Mouse (Mus musculus): Measurements from ENCODE around the gene Prdm12. TPM values are rescaled to one million over a fixed set of nuclear protein-coding genes. Genes with fewer than 3 reads are reported as not detected.

Prdm12 gene
- polyA plus RNA-seq, 1 experiment from 2014 or later, result not detected

DNA sequence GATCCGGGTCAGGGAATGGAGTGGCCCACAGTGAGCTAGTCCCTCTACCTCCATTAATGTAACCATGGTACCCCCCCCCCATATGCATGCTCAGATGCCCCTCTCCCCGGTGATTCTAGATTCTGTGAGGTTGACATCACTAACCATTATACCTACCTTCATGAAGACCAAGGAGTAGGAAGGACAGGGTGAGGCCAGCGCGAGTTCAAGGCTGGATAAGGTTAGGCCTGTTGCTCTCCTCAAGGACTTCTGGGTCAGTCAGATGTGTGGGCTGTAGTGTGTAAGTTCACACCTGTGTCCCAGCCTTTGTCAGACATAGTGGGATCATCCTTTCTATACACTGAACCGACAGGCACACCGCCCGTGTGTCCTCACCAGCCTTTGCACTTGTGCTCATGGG, 16.5 kb downstream of the Prdm12 start:
- no peak overlapping the region for H3K27ac ChIP-seq (ENCODE audit: low read length)
- no peaks in the 10 kb centered on the region for H3K4me1 ChIP-seq (ENCODE audit: insufficient read depth, low read depth, low read length)
- H3K9me3 ChIP-seq (ENCODE audit: low read length), result no peaks in the 10 kb centered on the region
- H3K9ac ChIP-seq (replicated peaks; ENCODE audit: low read depth), result no peak overlapping the region
- no peak for DNase-seq (ENCODE audit: low spot score)
- no peaks in the 10 kb centered on the region for H3K36me3 ChIP-seq (ENCODE audit: insufficient read depth, low read length)
- 75% methylated on average over 7 of the region's 7 CpGs for WGBS
- TF ChIP-seq CTCF (IDR thresholded peaks at IDR 0.05), result no peak
- no peak for TF ChIP-seq EP300 (IDR thresholded peaks at IDR 0.05)
- H3K27me3 ChIP-seq (replicated peaks; ENCODE audit: insufficient read depth, low read length), result peaks cover 29% of the 10 kb centered on the region
- ATAC-seq, result no peak
- no peak overlapping the region for H3K4me3 ChIP-seq (ENCODE audit: low read depth, low read length)
- no peak overlapping the region for H3K4me2 ChIP-seq (replicated peaks; ENCODE audit: low read depth, low read length)

DNA sequence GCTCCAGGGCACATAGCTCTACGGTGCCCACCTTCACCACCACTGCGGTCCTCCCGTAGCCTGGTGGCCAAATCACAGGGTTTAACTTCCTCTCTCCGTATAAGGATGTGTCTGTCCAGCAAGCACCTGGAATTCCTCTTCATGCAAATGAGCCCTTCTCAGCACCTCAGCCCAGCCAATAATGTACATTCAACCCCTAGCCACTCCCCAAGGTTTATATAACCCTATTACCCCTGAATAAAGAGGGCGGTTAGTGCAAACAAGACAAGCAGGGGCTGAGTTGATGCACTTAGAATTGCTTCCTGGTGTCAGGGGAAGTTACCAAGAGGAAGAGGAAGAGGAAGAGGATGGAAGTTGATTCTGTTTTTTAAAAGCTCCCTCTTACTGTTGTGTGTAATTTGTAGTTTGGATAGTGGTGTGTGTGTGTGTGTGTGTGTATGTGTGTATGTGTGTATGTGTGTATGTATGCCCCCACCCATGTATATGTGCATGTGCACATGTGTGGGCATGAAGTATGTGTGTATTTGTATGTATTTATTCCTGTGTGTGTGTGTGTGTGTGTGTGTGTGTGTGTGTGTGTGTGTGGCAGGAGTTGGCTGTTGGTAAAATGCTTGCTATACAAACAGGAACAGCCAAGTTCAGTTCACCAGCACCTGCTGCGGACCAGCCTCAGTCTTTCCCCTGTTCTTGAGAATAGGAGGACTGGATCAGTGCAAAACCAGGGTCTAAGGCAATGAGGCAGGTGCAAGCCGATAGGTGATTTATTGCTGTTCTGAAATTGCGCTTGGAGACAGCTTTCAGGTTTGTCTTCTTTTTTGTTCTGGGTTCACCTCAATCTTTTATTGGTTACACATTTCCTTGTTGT, 23.3 kb downstream of the Prdm12 start:
- no peaks in the 10 kb centered on the region for H3K27me3 ChIP-seq (replicated peaks; ENCODE audit: insufficient read depth, low read length)
- H3K9me3 ChIP-seq (ENCODE audit: low read length), result no peaks in the 10 kb centered on the region
- no peak overlapping the region for H3K4me3 ChIP-seq (ENCODE audit: low read depth, low read length)
- no peak overlapping the region for H3K27ac ChIP-seq (ENCODE audit: low read length)
- H3K4me2 ChIP-seq (replicated peaks; ENCODE audit: low read depth, low read length), result no peak overlapping the region
- DNase-seq (ENCODE audit: low spot score) (peak; percentile 53), ATAC-seq (peak; percentile 47)
- TF ChIP-seq CTCF (IDR thresholded peaks at IDR 0.05) (no peak), EP300 (IDR thresholded peaks at IDR 0.05) (no peak)
- H3K9ac ChIP-seq (replicated peaks; ENCODE audit: low read depth), result no peak overlapping the region
- no peaks in the 10 kb centered on the region for H3K4me1 ChIP-seq (ENCODE audit: insufficient read depth, low read depth, low read length)
- WGBS, result 47% methylated on average over 8 of the region's 8 CpGs
- H3K36me3 ChIP-seq (ENCODE audit: insufficient read depth, low read length), result no peaks in the 10 kb centered on the region

DNA sequence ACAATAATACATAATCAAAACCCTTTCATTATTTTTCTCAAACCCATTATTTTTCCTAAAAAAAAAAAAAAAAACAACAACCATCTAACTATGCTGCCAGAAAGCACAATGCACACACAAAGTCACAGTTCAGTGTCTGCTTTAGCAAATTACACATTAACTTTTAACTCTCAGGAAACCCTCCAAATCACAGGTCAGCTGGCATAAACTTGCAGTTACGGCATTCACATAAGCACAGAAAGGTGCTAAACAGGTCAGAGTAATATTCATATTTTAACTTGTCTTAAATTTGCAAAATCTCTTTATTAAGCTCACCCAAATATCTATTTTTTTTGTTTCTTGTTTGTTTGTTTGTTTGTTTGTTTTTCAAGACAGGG, 24.0 kb downstream of the Prdm12 start:
- H3K4me3 ChIP-seq (ENCODE audit: low read depth, low read length), result no peak overlapping the region
- no peak overlapping the region for H3K27ac ChIP-seq (ENCODE audit: low read length)
- no peaks in the 10 kb centered on the region for H3K9me3 ChIP-seq (ENCODE audit: low read length)
- no peaks in the 10 kb centered on the region for H3K36me3 ChIP-seq (ENCODE audit: insufficient read depth, low read length)
- H3K4me2 ChIP-seq (replicated peaks; ENCODE audit: low read depth, low read length), result no peak overlapping the region
- ATAC-seq (no peak), DNase-seq (ENCODE audit: low spot score) (no peak)
- no peaks in the 10 kb centered on the region for H3K27me3 ChIP-seq (replicated peaks; ENCODE audit: insufficient read depth, low read length)
- 85% methylated on average over 1 of the region's 1 CpGs for WGBS
- H3K9ac ChIP-seq (replicated peaks; ENCODE audit: low read depth), result no peak overlapping the region
- H3K4me1 ChIP-seq (ENCODE audit: insufficient read depth, low read depth, low read length), result no peaks in the 10 kb centered on the region
- no peak for TF ChIP-seq CTCF (IDR thresholded peaks at IDR 0.05)
- TF ChIP-seq EP300 (IDR thresholded peaks at IDR 0.05), result no peak

DNA sequence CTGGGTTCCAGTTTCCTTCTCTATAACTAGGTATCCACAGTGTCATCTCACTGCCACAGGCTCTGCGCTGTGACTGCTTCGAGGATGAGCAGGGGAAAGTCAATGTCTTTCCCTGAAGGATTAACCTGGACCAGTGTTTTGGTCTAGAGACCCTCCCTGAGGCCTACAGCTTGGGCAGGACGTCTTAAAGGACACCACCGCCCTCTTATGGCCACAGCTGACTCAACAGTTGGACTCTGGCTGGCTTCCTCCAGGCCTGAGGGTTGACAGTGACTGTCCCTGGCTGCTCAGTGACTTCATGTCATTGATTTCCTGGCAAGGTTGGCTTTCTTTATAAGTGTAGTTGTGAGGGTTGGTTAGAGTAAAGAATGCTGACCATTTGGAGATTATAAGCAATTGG, 27.5 kb downstream of the Prdm12 start:
- no peak overlapping the region for H3K4me3 ChIP-seq (ENCODE audit: low read depth, low read length)
- WGBS, result 21% methylated on average over 4 of the region's 4 CpGs
- ATAC-seq, result no peak

DNA sequence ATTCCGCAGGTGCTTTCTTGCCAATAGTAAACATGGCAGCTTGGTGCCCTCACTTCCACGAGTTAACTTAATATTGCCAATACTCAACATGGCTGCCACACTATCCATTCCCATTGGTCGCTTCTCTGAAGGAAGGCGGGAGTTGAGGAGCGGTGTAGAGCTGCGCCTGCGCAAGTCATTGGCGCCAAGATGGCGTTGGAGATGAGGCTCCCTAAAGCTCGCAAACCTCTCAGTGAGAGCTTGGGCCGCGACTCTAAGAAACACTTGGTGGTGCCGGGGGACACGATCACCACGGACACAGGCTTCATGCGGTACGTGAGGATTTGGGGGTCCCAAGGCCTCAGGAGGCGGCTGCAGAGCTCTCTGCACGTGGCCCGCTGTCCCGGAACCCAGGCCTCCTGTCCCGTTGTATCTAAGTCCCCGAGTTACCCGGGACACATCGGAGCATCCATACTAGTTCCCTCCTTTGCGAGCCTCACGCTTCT, 30.8 kb downstream of the Prdm12 start, which contains the start of gene Exosc2:
Gene Exosc2, plus strand, starts transcription at position 165 of the 485 bp plus-strand sequence.
- Histone ChIP-seq H3K4me2 (replicated peaks; ENCODE audit: low read depth, low read length) (peak within 1 kb of the TSS; percentile 78), H3K27me3 (replicated peaks; ENCODE audit: insufficient read depth, low read length) (no peaks in the 10 kb centered on the region), H3K4me3 (ENCODE audit: low read depth, low read length) (peak within 1 kb of the TSS; percentile 71), H3K27ac (ENCODE audit: low read length) (peak within 1 kb of the TSS; percentile 68), H3K4me1 (ENCODE audit: insufficient read depth, low read depth, low read length) (no peaks in the 10 kb centered on the region), H3K36me3 (ENCODE audit: insufficient read depth, low read length) (peaks cover 2% of the 10 kb centered on the region; the same call in 1 of the 2 replicates), H3K9me3 (ENCODE audit: low read length) (no peaks in the 10 kb centered on the region), H3K9ac (replicated peaks; ENCODE audit: low read depth) (peak within 1 kb of the TSS; percentile 68)
- ATAC-seq, result peak; percentile 100
- under 1% methylated on average over 27 of the region's 27 CpGs for WGBS
- peak; percentile 99 for DNase-seq (ENCODE audit: low spot score)
- TF ChIP-seq EP300 (IDR thresholded peaks at IDR 0.05), result no peak
- no peak for TF ChIP-seq CTCF (IDR thresholded peaks at IDR 0.05)

More for the DNA sequence above, 27.5 kb downstream of the Prdm12 start:
- no peaks in the 10 kb centered on the region for H3K27me3 ChIP-seq (replicated peaks; ENCODE audit: insufficient read depth, low read length)
- no peak for DNase-seq (ENCODE audit: low spot score)
- no peaks in the 10 kb centered on the region for H3K36me3 ChIP-seq (ENCODE audit: insufficient read depth, low read length)
- no peak overlapping the region for H3K9ac ChIP-seq (replicated peaks; ENCODE audit: low read depth)
- no peaks in the 10 kb centered on the region for H3K9me3 ChIP-seq (ENCODE audit: low read length)
- TF ChIP-seq EP300 (IDR thresholded peaks at IDR 0.05) (no peak), CTCF (IDR thresholded peaks at IDR 0.05) (peak; percentile 65)
- H3K4me1 ChIP-seq (ENCODE audit: insufficient read depth, low read depth, low read length), result no peaks in the 10 kb centered on the region
- H3K4me2 ChIP-seq (replicated peaks; ENCODE audit: low read depth, low read length), result no peak overlapping the region
- no peak overlapping the region for H3K27ac ChIP-seq (ENCODE audit: low read length)

DNA sequence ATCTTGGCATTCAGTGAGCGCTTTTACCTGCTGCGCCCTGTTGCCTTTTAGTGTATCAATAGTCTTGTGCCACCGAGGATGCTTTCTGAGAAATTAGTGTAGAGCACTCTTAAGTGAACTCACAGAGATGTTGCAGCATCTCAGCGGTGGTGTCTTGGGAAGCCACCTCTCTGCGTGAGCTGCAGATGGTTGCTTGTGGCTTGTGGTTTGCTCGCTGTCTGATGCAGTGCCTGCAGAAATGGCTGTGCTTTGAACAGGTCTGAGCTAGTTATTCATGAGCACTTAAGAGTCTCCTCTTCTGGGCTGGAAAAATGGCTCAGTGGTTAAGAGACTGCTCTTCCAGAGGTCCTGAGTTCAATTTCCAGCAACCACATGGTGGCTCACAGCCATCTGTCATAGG, 38.8 kb downstream of the Prdm12 start:
- Histone ChIP-seq H3K27me3 (replicated peaks; ENCODE audit: insufficient read depth, low read length) (no peaks in the 10 kb centered on the region), H3K9me3 (ENCODE audit: low read length) (no peaks in the 10 kb centered on the region), H3K4me1 (ENCODE audit: insufficient read depth, low read depth, low read length) (no peaks in the 10 kb centered on the region), H3K4me2 (replicated peaks; ENCODE audit: low read depth, low read length) (no peak overlapping the region), H3K27ac (ENCODE audit: low read length) (no peak overlapping the region), H3K9ac (replicated peaks; ENCODE audit: low read depth) (no peak overlapping the region), H3K4me3 (ENCODE audit: low read depth, low read length) (no peak overlapping the region), H3K36me3 (ENCODE audit: insufficient read depth, low read length) (peaks cover 16% of the 10 kb centered on the region)
- DNase-seq (ENCODE audit: low spot score) (no peak), ATAC-seq (no peak)
- TF ChIP-seq CTCF (IDR thresholded peaks at IDR 0.05) (no peak), EP300 (IDR thresholded peaks at IDR 0.05) (no peak)
- 93% methylated on average over 6 of the region's 6 CpGs for WGBS

Measured in lung, postnatal 0 days (tissue).